Mouse (Mus musculus) neural tube, embryonic 14.5 days (tissue): Measurements from ENCODE around the gene Vars2. TPM values are rescaled to one million over a fixed set of nuclear protein-coding genes. Genes with fewer than 3 reads are reported as not detected.

ENCODE experiments used
- ATAC-seq: fragments of 200-750 bp; cut with Nextera tagmentation; 2 replicates; pipeline ENCODE4 v1.8.0; 2017; ENCODE audit warnings: low read depth, mild to moderate bottlenecking, moderate TSS enrichment, moderate library complexity
- H3K27ac ChIP-seq: fragments of 300-500 bp; sonication (generic); 2 replicates; pipeline ENCODE4 v1.5.1; 2014; ENCODE audit warnings: low read depth, mild to moderate bottlenecking, control low read depth, low read length, moderate library complexity, mixed read lengths
- H3K27me3 ChIP-seq: fragments of 300-500 bp; sonication (generic); 2 replicates; pipeline ENCODE4 v1.6.1; 2014; ENCODE audit warnings: low read length; ENCODE audit not compliant: control insufficient read depth, insufficient read depth
- H3K36me3 ChIP-seq: fragments of 300-500 bp; sonication (generic); 2 replicates; pipeline ENCODE4 v1.6.1; 2014; ENCODE audit warnings: low read length, mixed read lengths; ENCODE audit not compliant: control insufficient read depth, insufficient read depth
- H3K4me1 ChIP-seq: fragments of 300-500 bp; sonication (generic); 2 replicates; pipeline ENCODE4 v1.6.1; 2014; ENCODE audit warnings: low read length; ENCODE audit not compliant: control insufficient read depth, insufficient read depth
- H3K4me2 ChIP-seq: fragments of 300-500 bp; sonication (generic); 2 replicates; pipeline ENCODE4 v1.6.1; 2014; ENCODE audit warnings: mild to moderate bottlenecking, low read depth, low read length, control low read depth
- H3K4me3 ChIP-seq: fragments of 300-500 bp; sonication (generic); 2 replicates; pipeline ENCODE4 v1.5.1; 2014; ENCODE audit warnings: low read depth, low read length, control low read depth, mixed read lengths
- H3K9ac ChIP-seq: fragments of 300-500 bp; sonication (generic); replicated peaks from 2 replicates; pipeline ENCODE4 v1.6.1; 2014; ENCODE audit warnings: low read depth, mild to moderate bottlenecking, control low read depth, low read length, mixed read lengths
- H3K9me3 ChIP-seq: fragments of 300-500 bp; sonication (generic); 2 replicates; pipeline ENCODE4 v1.6.1; 2016; ENCODE audit warnings: low read length; ENCODE audit not compliant: control insufficient read depth
- whole genome bisulfite sequencing: fragments of 180-500 bp; shearing (Covaris S2); extraction: QIAGEN DNeasy Blood & Tissue Kit; methylation state at CpG from one replicate; pipeline ENCODE4 v1.1.7; 2014; 5-methylcytosine and 5-hydroxymethylcytosine counted together
- polyA plus RNA-seq: library from polyadenylated mRNA; unstranded; fragments of >200 nt; fragmentation: Nextera tagmentation; extraction: Ambion mirVana; gene quantifications from 2 replicates; pipeline ENCODE4 v1.2.1, GENCODE M21; 2014

Vars2 gene
- 10.7 and 11.7 TPM in 2 replicates for polyA plus RNA-seq

GRCm38 (mm10) chr17:35667334-35668065, at the start of gene Vars2:
Gene Vars2, minus strand, starts transcription at chr17:35667592.
- WGBS: under 1% methylated on average over 61 of the region's 61 CpGs
- peak within 1 kb of the TSS; percentile 73 for H3K4me3 ChIP-seq
- H3K36me3 ChIP-seq: no peaks in the 10 kb centered on the region

GRCm38 (mm10) chr17:35717080-35717479, 49.7 kb upstream of the Vars2 start:
- no peak overlapping the region for H3K4me2 ChIP-seq
- no peak for ATAC-seq
- 84% methylated on average over 6 of the region's 6 CpGs for WGBS

More at GRCm38 (mm10) chr17:35667334-35668065, at the start of gene Vars2:
- H3K4me1 ChIP-seq: peaks cover 5% of the 10 kb centered on the region; the same call in 1 of the 2 replicates
- peak; percentile 90 for ATAC-seq
- H3K4me2 ChIP-seq: peak within 1 kb of the TSS; percentile 97
- peak within 1 kb of the TSS; percentile 79 for H3K9ac ChIP-seq
- no peaks in the 10 kb centered on the region for H3K27me3 ChIP-seq
- no peaks in the 10 kb centered on the region for H3K9me3 ChIP-seq
- peak within 1 kb of the TSS; percentile 79 for H3K27ac ChIP-seq

GRCm38 (mm10) chr17:35716114-35716513, 48.7 kb upstream of the Vars2 start:
- Histone ChIP-seq H3K27ac (no peak overlapping the region), H3K9me3 (no peaks in the 10 kb centered on the region), H3K4me2 (no peak overlapping the region), H3K9ac (no peak overlapping the region), H3K4me3 (no peak overlapping the region), H3K36me3 (no peaks in the 10 kb centered on the region), H3K4me1 (peaks cover under 1% of the 10 kb centered on the region; the same call in 1 of the 2 replicates), H3K27me3 (no peaks in the 10 kb centered on the region)
- ATAC-seq: no peak
- 94% methylated on average over 3 of the region's 3 CpGs for WGBS

More at GRCm38 (mm10) chr17:35717080-35717479, 49.7 kb upstream of the Vars2 start:
- Histone ChIP-seq H3K36me3 (no peaks in the 10 kb centered on the region), H3K9me3 (no peaks in the 10 kb centered on the region), H3K4me3 (no peak overlapping the region), H3K9ac (no peak overlapping the region), H3K27me3 (no peaks in the 10 kb centered on the region), H3K4me1 (no peaks in the 10 kb centered on the region), H3K27ac (no peak overlapping the region)

- H3K4me1 ChIP-seq: peaks cover 9% of the 10 kb centered on the region; the same call in 1 of the 2 replicates
- H3K9me3 ChIP-seq: no peaks in the 10 kb centered on the region
- H3K4me3 ChIP-seq: no peak overlapping the region
- H3K4me2 ChIP-seq: no peak overlapping the region
- H3K9ac ChIP-seq: no peak overlapping the region
- H3K36me3 ChIP-seq: no peaks in the 10 kb centered on the region
- no peaks in the 10 kb centered on the region for H3K27me3 ChIP-seq
- peak overlapping the region; percentile 18; the same call in 1 of the 2 replicates for H3K27ac ChIP-seq
- WGBS: 26% methylated on average over 8 of the region's 8 CpGs
- peak; percentile 60; the same call in 1 of the 2 replicates for ATAC-seq
Measured at GRCm38 (mm10) chr17:35710705-35711347, 43.4 kb upstream of the Vars2 start.

- H3K9me3 ChIP-seq: no peaks in the 10 kb centered on the region
- WGBS: 83% methylated on average over 2 of the region's 2 CpGs
- H3K36me3 ChIP-seq: no peaks in the 10 kb centered on the region
- peaks cover 24% of the 10 kb centered on the region for H3K4me1 ChIP-seq
- H3K4me3 ChIP-seq: no peak overlapping the region
- no peak overlapping the region for H3K27ac ChIP-seq
- no peak overlapping the region for H3K4me2 ChIP-seq
- ATAC-seq: no peak
- H3K27me3 ChIP-seq: no peaks in the 10 kb centered on the region
- no peak overlapping the region for H3K9ac ChIP-seq
Measured at GRCm38 (mm10) chr17:35708611-35709010, 41.2 kb upstream of the Vars2 start.

- H3K4me1 ChIP-seq: peaks cover 24% of the 10 kb centered on the region
- no peak overlapping the region for H3K4me3 ChIP-seq
- H3K27ac ChIP-seq: no peak overlapping the region
- no peaks in the 10 kb centered on the region for H3K36me3 ChIP-seq
- H3K9ac ChIP-seq: no peak overlapping the region
- H3K27me3 ChIP-seq: no peaks in the 10 kb centered on the region
- no peak overlapping the region for H3K4me2 ChIP-seq
- ATAC-seq: no peak
- WGBS: 50% methylated on average over 7 of the region's 7 CpGs
- H3K9me3 ChIP-seq: no peaks in the 10 kb centered on the region
Measured at GRCm38 (mm10) chr17:35707929-35708328, 40.5 kb upstream of the Vars2 start.

- peaks cover 27% of the 10 kb centered on the region for H3K4me1 ChIP-seq
Measured at GRCm38 (mm10) chr17:35705836-35706235, 38.4 kb upstream of the Vars2 start.

GRCm38 (mm10) chr17:35704621-35705464, 37.5 kb upstream of the Vars2 start, which contains the start of gene Ddr1:
Gene Ddr1, minus strand, starts transcription at chr17:35704621.
- no peaks in the 10 kb centered on the region for H3K27me3 ChIP-seq
- H3K9ac ChIP-seq: peak within 1 kb of the TSS; percentile 63
- WGBS: 5% methylated on average over 19 of the region's 19 CpGs
- H3K27ac ChIP-seq: peak within 1 kb of the TSS; percentile 94
- ATAC-seq: peak; percentile 52
- peak within 1 kb of the TSS; percentile 40 for H3K4me3 ChIP-seq
- H3K9me3 ChIP-seq: no peaks in the 10 kb centered on the region
- H3K36me3 ChIP-seq: no peaks in the 10 kb centered on the region
- peak within 1 kb of the TSS; percentile 39 for H3K4me2 ChIP-seq
- peaks cover 22% of the 10 kb centered on the region for H3K4me1 ChIP-seq

More at GRCm38 (mm10) chr17:35705836-35706235, 38.4 kb upstream of the Vars2 start:
- no peak overlapping the region for H3K4me2 ChIP-seq
- H3K36me3 ChIP-seq: no peaks in the 10 kb centered on the region
- H3K27me3 ChIP-seq: no peaks in the 10 kb centered on the region
- no peak overlapping the region for H3K9ac ChIP-seq
- WGBS: 26% methylated on average over 4 of the region's 4 CpGs
- H3K4me3 ChIP-seq: no peak overlapping the region
- peak overlapping the region; percentile 94 for H3K27ac ChIP-seq
- ATAC-seq: no peak
- H3K9me3 ChIP-seq: no peaks in the 10 kb centered on the region
